Mouse (Mus musculus) megakaryocyte, adult 5-6 weeks (primary cell): ENCODE results near the gene Sftpa1. TPM values are rescaled to one million over a fixed set of nuclear protein-coding genes. Genes with fewer than 3 reads are reported as not detected.

Experiments used
- ATAC-seq: 2 replicates; pipeline ENCODE4 v1.8.0; 2016; ENCODE audit warnings: mild to moderate bottlenecking, inconsistent platforms; ENCODE audit not compliant: poor library complexity, severe bottlenecking
- total RNA-seq, 2 experiments: library from RNA; stranded (forward) in 1 of 2; stranded (reverse) in 1 of 2; fragments of 153-499, 151-499 nt in 1 of 2; fragments of 221-1000, 200-1000 nt in 1 of 2; gene quantifications; 2 replicates each; pipeline versions ENCODE4 v1.2.3 to v1.2.4; 2015 to 2017

Sftpa1 gene
- total RNA-seq, 2 experiments from 2014 or later: not detected

GRCm38 (mm10) chr14:41160076-41160475, 28.5 kb downstream of the Sftpa1 start:
- no peak for ATAC-seq

- no peak for ATAC-seq
Observed at GRCm38 (mm10) chr14:41160743-41161142, 29.2 kb downstream of the Sftpa1 start.

- no peak for ATAC-seq
Observed at GRCm38 (mm10) chr14:41162663-41163062, 31.1 kb downstream of the Sftpa1 start.

GRCm38 (mm10) chr14:41167278-41167677, 35.7 kb downstream of the Sftpa1 start:
- ATAC-seq: no peak

GRCm38 (mm10) chr14:41168567-41168966, 37.0 kb downstream of the Sftpa1 start:
- ATAC-seq: no peak

GRCm38 (mm10) chr14:41170514-41170913, 38.9 kb downstream of the Sftpa1 start:
- no peak for ATAC-seq

- no peak for ATAC-seq
Observed at GRCm38 (mm10) chr14:41174802-41175201, 43.2 kb downstream of the Sftpa1 start.

GRCm38 (mm10) chr14:41185059-41185821, 53.7 kb downstream of the Sftpa1 start, which contains the start of gene Sftpd:
Gene Sftpd, minus strand, starts transcription at chr14:41185149.
- ATAC-seq: no peak

Other genes starting within 250 kb of the Sftpa1 start
- 0.30 and 0.31 TPM in 2 replicates for gene Sh2d4b, start 238.5 kb upstream of the Sftpa1 start, total RNA-seq (2015)
- gene Sh2d4b, start 238.5 kb upstream of the Sftpa1 start, total RNA-seq (2017): 0.18 and 0.28 TPM in 2 replicates
- gene Tspan14, start 165.0 kb upstream of the Sftpa1 start, total RNA-seq (2015): 60.6 and 66.0 TPM in 2 replicates
- gene Tspan14, start 165.0 kb upstream of the Sftpa1 start, total RNA-seq (2017): 72.4 and 76.5 TPM in 2 replicates
- 1.8 and 3.5 TPM in 2 replicates for gene Fam213a, start 118.0 kb upstream of the Sftpa1 start, total RNA-seq (2015)
- 2.6 and 3.6 TPM in 2 replicates for gene Fam213a, start 118.0 kb upstream of the Sftpa1 start, total RNA-seq (2017)
- gene Dydc2, start 62.6 kb upstream of the Sftpa1 start, total RNA-seq (2015): not detected in 2 replicates
- gene Dydc2, start 62.6 kb upstream of the Sftpa1 start, total RNA-seq (2017): not detected in 2 replicates
- not detected in 2 replicates for gene Dydc1, start 58.9 kb upstream of the Sftpa1 start, total RNA-seq (2015)
- gene Dydc1, start 58.9 kb upstream of the Sftpa1 start, total RNA-seq (2017): not detected in 2 replicates
- gene Mat1a, start 26.7 kb upstream of the Sftpa1 start, total RNA-seq (2015): not detected in 2 replicates
- gene Mat1a, start 26.7 kb upstream of the Sftpa1 start, total RNA-seq (2017): not detected in 2 replicates
- not detected in 2 replicates for gene Mbl1, start 19.7 kb downstream of the Sftpa1 start, total RNA-seq (2015)
- not detected in 2 replicates for gene Mbl1, start 19.7 kb downstream of the Sftpa1 start, total RNA-seq (2017)
- gene Sftpd, start 53.4 kb downstream of the Sftpa1 start, total RNA-seq (2015): not detected in 2 replicates
- gene Sftpd, start 53.4 kb downstream of the Sftpa1 start, total RNA-seq (2017): not detected in 2 replicates
- gene Gm2832, start 147.0 kb downstream of the Sftpa1 start, total RNA-seq (2015): 0.20 TPM in 1 of 2 replicates, not detected in the other
- gene Gm2832, start 147.0 kb downstream of the Sftpa1 start, total RNA-seq (2017): not detected in 2 replicates
- not detected in 2 replicates for gene Gm5798, start 216.8 kb downstream of the Sftpa1 start, total RNA-seq (2015)
- gene Gm5798, start 216.8 kb downstream of the Sftpa1 start, total RNA-seq (2017): not detected in 2 replicates